Mouse (Mus musculus): ENCODE results near the gene Zfp131. TPM values are rescaled to one million over a fixed set of nuclear protein-coding genes. Genes with fewer than 3 reads are reported as not detected.
"Not testable (repeated sequence)": the region's sequence is repeated elsewhere in the genome, so short reads cannot be mapped to it uniquely, and the experiment has no call there.

Zfp131 gene
- total RNA-seq (2014; rRNA removed) (7.9 and 8.5 TPM in 2 replicates), polyA plus RNA-seq (2012; rRNA removed) (1.8 and 3.1 TPM in 2 replicates)

GRCm38 (mm10) chr13:119790761-119791579, at the start of gene Zfp131:
Zfp131 (minus strand) TSS chr13:119790889.
- peak within 1 kb of the TSS; percentile 96 for H3K9ac ChIP-seq (ENCODE audit: low read depth, low read length)
- no peak for TF ChIP-seq CTCF (IDR thresholded peaks at IDR 0.05; ENCODE audit: low read depth, low read length)
- TF ChIP-seq POLR2A (IDR thresholded peaks at IDR 0.05; ENCODE audit: extremely low read depth, insufficient read depth, low read length), result peak; percentile 85; the same call in 1 of the 2 replicates
- H3K79me2 ChIP-seq (ENCODE audit: control insufficient read depth, insufficient read depth, low read length), result no peaks in the 10 kb centered on the region
- H3K27me3 ChIP-seq (ENCODE audit: control insufficient read depth, insufficient read depth, low read length), result no peaks in the 10 kb centered on the region
- WGBS, result under 1% methylated on average over 79 of the region's 86 CpGs
- H3K4me1 ChIP-seq (ENCODE audit: control insufficient read depth, insufficient read depth, low read length), result peaks cover 7% of the 10 kb centered on the region
- DNase-seq (ENCODE audit: extremely low read depth, low read depth, low spot score), result peak; percentile 81
- peaks cover 10% of the 10 kb centered on the region for H3K36me3 ChIP-seq (ENCODE audit: control insufficient read depth, insufficient read depth, low read length)
- peak within 1 kb of the TSS; percentile 88 for H3K4me3 ChIP-seq (ENCODE audit: insufficient read depth, low read depth, low read length)
- peak within 1 kb of the TSS; percentile 93 for H3K27ac ChIP-seq (replicated peaks; ENCODE audit: insufficient read depth, low read depth, low read length)

GRCm38 (mm10) chr13:119839982-119840381, 49.3 kb upstream of the Zfp131 start:
- not testable (repeated sequence) for H3K79me2 ChIP-seq (ENCODE audit: control insufficient read depth, insufficient read depth, low read length); DNase-seq (ENCODE audit: extremely low read depth, low read depth, low spot score); H3K4me3 ChIP-seq (ENCODE audit: insufficient read depth, low read depth, low read length); H3K9ac ChIP-seq (ENCODE audit: low read depth, low read length); H3K27me3 ChIP-seq (ENCODE audit: control insufficient read depth, insufficient read depth, low read length); H3K36me3 ChIP-seq (ENCODE audit: control insufficient read depth, insufficient read depth, low read length); H3K4me1 ChIP-seq (ENCODE audit: control insufficient read depth, insufficient read depth, low read length); H3K27ac ChIP-seq (replicated peaks; ENCODE audit: insufficient read depth, low read depth, low read length)
- 22% methylated on average over 6 of the region's 6 CpGs for WGBS

- H3K79me2 ChIP-seq (ENCODE audit: control insufficient read depth, insufficient read depth, low read length); H3K4me1 ChIP-seq (ENCODE audit: control insufficient read depth, insufficient read depth, low read length); H3K36me3 ChIP-seq (ENCODE audit: control insufficient read depth, insufficient read depth, low read length); H3K9ac ChIP-seq (ENCODE audit: low read depth, low read length); H3K27me3 ChIP-seq (ENCODE audit: control insufficient read depth, insufficient read depth, low read length); DNase-seq (ENCODE audit: extremely low read depth, low read depth, low spot score); H3K4me3 ChIP-seq (ENCODE audit: insufficient read depth, low read depth, low read length); H3K27ac ChIP-seq (replicated peaks; ENCODE audit: insufficient read depth, low read depth, low read length): not testable (repeated sequence)
- peak; percentile 34; the same call in 1 of the 2 replicates for TF ChIP-seq CTCF (IDR thresholded peaks at IDR 0.05; ENCODE audit: low read depth, low read length)
- 13% methylated on average over 14 of the region's 23 CpGs for WGBS
Measured at GRCm38 (mm10) chr13:119837719-119838337, 47.1 kb upstream of the Zfp131 start.

GRCm38 (mm10) chr13:119836324-119836811, 45.7 kb upstream of the Zfp131 start:
- WGBS, result 11% methylated on average over 23 of the region's 23 CpGs
- not testable (repeated sequence) for H3K27ac ChIP-seq (replicated peaks; ENCODE audit: insufficient read depth, low read depth, low read length); H3K4me3 ChIP-seq (ENCODE audit: insufficient read depth, low read depth, low read length); H3K27me3 ChIP-seq (ENCODE audit: control insufficient read depth, insufficient read depth, low read length); H3K4me1 ChIP-seq (ENCODE audit: control insufficient read depth, insufficient read depth, low read length); H3K36me3 ChIP-seq (ENCODE audit: control insufficient read depth, insufficient read depth, low read length); H3K79me2 ChIP-seq (ENCODE audit: control insufficient read depth, insufficient read depth, low read length); H3K9ac ChIP-seq (ENCODE audit: low read depth, low read length)
- peak; percentile 65 for DNase-seq (ENCODE audit: extremely low read depth, low read depth, low spot score)
- peak; percentile 37 for TF ChIP-seq CTCF (IDR thresholded peaks at IDR 0.05; ENCODE audit: low read depth, low read length)

GRCm38 (mm10) chr13:119835320-119836056, 44.8 kb upstream of the Zfp131 start, which contains the start of gene D13Ertd608e:
D13Ertd608e (plus strand) TSS chr13:119836006.
- TF ChIP-seq CTCF (IDR thresholded peaks at IDR 0.05; ENCODE audit: low read depth, low read length), result peak; percentile 61
- not testable (repeated sequence) for H3K27ac ChIP-seq (replicated peaks; ENCODE audit: insufficient read depth, low read depth, low read length); H3K27me3 ChIP-seq (ENCODE audit: control insufficient read depth, insufficient read depth, low read length); H3K4me3 ChIP-seq (ENCODE audit: insufficient read depth, low read depth, low read length); H3K36me3 ChIP-seq (ENCODE audit: control insufficient read depth, insufficient read depth, low read length); H3K9ac ChIP-seq (ENCODE audit: low read depth, low read length); H3K4me1 ChIP-seq (ENCODE audit: control insufficient read depth, insufficient read depth, low read length); DNase-seq (ENCODE audit: extremely low read depth, low read depth, low spot score); H3K79me2 ChIP-seq (ENCODE audit: control insufficient read depth, insufficient read depth, low read length)
- 13% methylated on average over 18 of the region's 25 CpGs for WGBS

- H3K27ac ChIP-seq (replicated peaks; ENCODE audit: insufficient read depth, low read depth, low read length); H3K36me3 ChIP-seq (ENCODE audit: control insufficient read depth, insufficient read depth, low read length); DNase-seq (ENCODE audit: extremely low read depth, low read depth, low spot score); H3K79me2 ChIP-seq (ENCODE audit: control insufficient read depth, insufficient read depth, low read length); H3K27me3 ChIP-seq (ENCODE audit: control insufficient read depth, insufficient read depth, low read length); H3K9ac ChIP-seq (ENCODE audit: low read depth, low read length); H3K4me1 ChIP-seq (ENCODE audit: control insufficient read depth, insufficient read depth, low read length); H3K4me3 ChIP-seq (ENCODE audit: insufficient read depth, low read depth, low read length): not testable (repeated sequence)
Measured at GRCm38 (mm10) chr13:119830116-119830515, 39.4 kb upstream of the Zfp131 start, which contains the start of gene AF067063. AF067063 (minus strand) TSS chr13:119830216.

All from liver, adult 2 months (tissue).